Mouse (Mus musculus) liver, adult 2 months (tissue): ENCODE data around the gene Ramp2.

ENCODE experiments used
- CTCF ChIP-seq: fragments of 200-500 bp; IDR thresholded peaks from 2 replicates; pipeline ENCODE4 v1.5.1; 2011; ENCODE audit warnings: low read depth, low read length, control low read depth
- POLR2A ChIP-seq: fragments of 200-500 bp; IDR thresholded peaks from 2 replicates; pipeline ENCODE4 v1.6.1; 2011; ENCODE audit warnings: low read length, control low read depth; ENCODE audit not compliant: insufficient read depth; ENCODE audit errors: extremely low read depth

GRCm38 (mm10) chr11:101269577-101270116, 23.8 kb downstream of the Ramp2 start:
- TF ChIP-seq POLR2A (no peak), CTCF (no peak)
